Mouse (Mus musculus) forebrain, postnatal 0 days (tissue): ENCODE measurements around the gene Lefty2. TPM values are rescaled to one million over a fixed set of nuclear protein-coding genes. Genes with fewer than 3 reads are reported as not detected.
"Not testable (repeated sequence)": the region's sequence is repeated elsewhere in the genome, so short reads cannot be mapped to it uniquely, and the experiment has no call there.

Experiments
- ATAC-seq: fragments of 200-750 bp; cut with Nextera tagmentation; 2 replicates; pipeline ENCODE4 v1.8.0; 2017; ENCODE audit warnings: mild to moderate bottlenecking, moderate library complexity
- DNase-seq: peaks from one replicate; pipeline ENCODE4 v3.0.0-alpha.2; 2015
- H3K27ac ChIP-seq: fragments of 300-500 bp; sonication (generic); 2 replicates; pipeline ENCODE4 v1.5.1; 2014; ENCODE audit warnings: low read depth, mild to moderate bottlenecking, antibody characterized with exemption, low read length, moderate library complexity, mixed read lengths
- H3K27me3 ChIP-seq: fragments of 300-500 bp; sonication (generic); 2 replicates; pipeline ENCODE4 v1.6.1; 2014; ENCODE audit warnings: mild to moderate bottlenecking, low read length, mixed read lengths; ENCODE audit not compliant: insufficient read depth
- H3K36me3 ChIP-seq: fragments of 300-500 bp; sonication (generic); 2 replicates; pipeline ENCODE4 v1.6.1; 2014; ENCODE audit warnings: mild to moderate bottlenecking, moderate library complexity; ENCODE audit not compliant: insufficient read depth
- H3K4me1 ChIP-seq: fragments of 300-500 bp; sonication (generic); 2 replicates; pipeline ENCODE4 v1.6.1; 2014; ENCODE audit warnings: antibody characterized with exemption; ENCODE audit not compliant: insufficient read depth
- H3K4me2 ChIP-seq: fragments of 300-500 bp; sonication (generic); 2 replicates; pipeline ENCODE4 v1.6.1; 2014; ENCODE audit warnings: low read depth, mild to moderate bottlenecking, moderate library complexity
- H3K4me3 ChIP-seq: fragments of 300-500 bp; sonication (generic); 2 replicates; pipeline ENCODE4 v1.5.1; 2014; ENCODE audit warnings: low read depth, low read length, mixed read lengths
- H3K9ac ChIP-seq: fragments of 300-500 bp; sonication (generic); 2 replicates; pipeline ENCODE4 v1.6.1; 2014; ENCODE audit warnings: mild to moderate bottlenecking
- H3K9me3 ChIP-seq: fragments of 300-500 bp; sonication (generic); 2 replicates; pipeline ENCODE4 v1.6.1; 2016; ENCODE audit warnings: low read length
- CTCF ChIP-seq: sonication (generic); IDR thresholded peaks from 2 replicates; pipeline ENCODE4 v1.5.1; 2016; ENCODE audit warnings: antibody characterized with exemption, control low read depth, low read depth
- WGBS: fragments of 180-500 bp; shearing (Covaris S2); extraction: QIAGEN DNeasy Blood & Tissue Kit; methylation state at CpG from one replicate; pipeline ENCODE4 v1.1.7; 2014; 5-methylcytosine and 5-hydroxymethylcytosine counted together
- polyA plus RNA-seq: library from polyadenylated mRNA; unstranded; fragments of >200 nt; fragmentation: Nextera tagmentation; extraction: Ambion mirVana; gene quantifications from 2 replicates; pipeline ENCODE4 v1.2.1, GENCODE M21; 2015
- total RNA-seq: library from RNA; depleted of rRNA; stranded (reverse); fragments of >200 nt; gene quantifications from 2 replicates; pipeline ENCODE4 v1.2.3, GENCODE M21; 2014

Lefty2 gene
- total and polyA plus RNA-seq, 2 experiments from 2014 or later = 17.3 to 21.1 TPM

- Histone ChIP-seq H3K4me1 (no peaks in the 10 kb centered on the region), H3K36me3 (no peaks in the 10 kb centered on the region), H3K9me3 (no peaks in the 10 kb centered on the region), H3K4me2 (no peak within 1 kb of the TSS), H3K27me3 (peaks cover 31% of the 10 kb centered on the region), H3K4me3 (no peak within 1 kb of the TSS), H3K27ac (no peak within 1 kb of the TSS), H3K9ac (no peak within 1 kb of the TSS)
- ATAC-seq (no peak), DNase-seq (no peak)
- WGBS = 23% methylated on average over 21 of the region's 21 CpGs
- no peak for TF ChIP-seq CTCF
These were observed 41.8 kb downstream of the Lefty2 start, which contains the start of gene Lefty1 for GRCm38 (mm10) chr1:180934467-180935419. TSS of gene Lefty1 (plus strand) at chr1:180935022.

GRCm38 (mm10) chr1:180936610-180937398 is 43.9 kb downstream of the Lefty2 start:
- not testable (repeated sequence) for H3K4me1 ChIP-seq, H3K9me3 ChIP-seq, H3K36me3 ChIP-seq, H3K27ac ChIP-seq
- H3K27me3 ChIP-seq = peaks cover 44% of the 10 kb centered on the region
- 2% methylated on average over 34 of the region's 41 CpGs for WGBS
- peak; percentile 35 for DNase-seq
- H3K4me3 ChIP-seq = peak overlapping the region; percentile 11; the same call in 1 of the 2 replicates
- ATAC-seq = peak; percentile 91
- peak overlapping the region; percentile 45 for H3K4me2 ChIP-seq
- H3K9ac ChIP-seq = 0 out of 2 replicates have a peak overlapping the region, but pooled peaks have one; percentile 6

- 28% methylated on average over 13 of the region's 13 CpGs for WGBS
- not testable (repeated sequence) for H3K4me1 ChIP-seq, H3K27ac ChIP-seq, H3K9ac ChIP-seq, H3K9me3 ChIP-seq, H3K4me3 ChIP-seq, ATAC-seq, DNase-seq, H3K36me3 ChIP-seq, H3K4me2 ChIP-seq
- H3K27me3 ChIP-seq = peaks cover 52% of the 10 kb centered on the region
These were observed 44.7 kb downstream of the Lefty2 start for GRCm38 (mm10) chr1:180937631-180938030.

GRCm38 (mm10) chr1:180938781-180939180 is 45.9 kb downstream of the Lefty2 start:
- not testable (repeated sequence) for H3K4me2 ChIP-seq, DNase-seq, ATAC-seq, H3K9ac ChIP-seq, H3K4me3 ChIP-seq, H3K36me3 ChIP-seq, H3K9me3 ChIP-seq, H3K27ac ChIP-seq, H3K4me1 ChIP-seq
- 74% methylated on average over 2 of the region's 2 CpGs for WGBS
- peaks cover 57% of the 10 kb centered on the region for H3K27me3 ChIP-seq

- 89% methylated on average over 7 of the region's 7 CpGs for WGBS
- ATAC-seq = no peak
- Histone ChIP-seq H3K9me3 (no peaks in the 10 kb centered on the region), H3K36me3 (no peaks in the 10 kb centered on the region), H3K4me2 (no peak overlapping the region), H3K27me3 (peaks cover 39% of the 10 kb centered on the region), H3K4me1 (no peaks in the 10 kb centered on the region), H3K9ac (no peak overlapping the region), H3K27ac (no peak overlapping the region), H3K4me3 (no peak overlapping the region)
- DNase-seq = no peak
- no peak for TF ChIP-seq CTCF
These were observed 48.0 kb downstream of the Lefty2 start for GRCm38 (mm10) chr1:180940776-180941460.

- DNase-seq (no peak), ATAC-seq (no peak)
- WGBS = 9% methylated on average over 18 of the region's 18 CpGs
These were observed 48.8 kb downstream of the Lefty2 start for GRCm38 (mm10) chr1:180941726-180942125.

More at GRCm38 (mm10) chr1:180941726-180942125, 48.8 kb downstream of the Lefty2 start:
- Histone ChIP-seq H3K27ac (no peak overlapping the region), H3K27me3 (peaks cover 35% of the 10 kb centered on the region), H3K4me3 (peak overlapping the region; percentile 55), H3K9me3 (no peaks in the 10 kb centered on the region), H3K4me1 (no peaks in the 10 kb centered on the region), H3K36me3 (no peaks in the 10 kb centered on the region), H3K4me2 (peak overlapping the region; percentile 98), H3K9ac (peak overlapping the region; percentile 45; the same call in 1 of the 2 replicates)
- TF ChIP-seq CTCF = no peak
